Mouse (Mus musculus): ENCODE results near the gene Ethe1.

Ethe1 gene

DNA sequence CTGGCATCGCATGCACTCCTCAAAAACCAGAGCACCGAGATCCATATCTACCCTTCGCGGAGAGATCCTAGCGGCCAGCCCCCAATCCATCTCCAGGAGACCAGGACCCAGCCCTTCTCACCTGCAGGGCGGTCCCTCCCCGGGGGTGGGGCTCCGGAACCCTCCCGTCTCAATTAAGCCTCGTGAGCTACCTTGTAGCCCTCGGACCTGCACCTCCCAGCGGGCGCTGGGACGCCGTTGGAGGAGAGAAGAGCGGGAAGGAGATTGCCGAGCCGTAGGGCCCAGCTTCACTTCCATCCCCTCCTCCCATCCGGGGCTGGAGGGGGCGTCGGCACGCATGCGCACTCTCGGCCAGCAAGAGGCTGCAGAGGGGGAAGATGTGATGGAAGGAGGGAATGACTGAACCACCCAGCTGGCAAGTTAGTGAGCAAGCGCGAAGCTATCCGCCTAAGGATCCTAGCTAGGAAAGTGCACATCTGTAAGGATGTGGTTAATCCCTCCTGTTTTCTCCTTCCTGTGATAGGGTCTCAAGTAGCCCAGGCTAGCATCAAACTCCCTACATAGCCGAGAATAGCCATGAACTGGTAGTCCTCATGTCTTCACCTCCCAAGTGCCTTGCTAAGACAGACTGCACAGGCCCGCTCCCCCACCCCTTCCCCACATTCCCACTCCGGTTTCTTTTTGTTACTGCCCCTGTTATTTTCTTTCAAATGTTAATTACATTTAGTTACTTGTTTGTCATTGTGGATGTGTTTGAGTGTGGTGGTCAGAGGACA, at the start of gene Ethe1, which contains the start of gene Zfp575:
TSS of gene Ethe1 (plus strand) at position 214 of the 776 bp plus-strand sequence.
TSS of gene Zfp575 (minus strand) at position 312 of the 776 bp plus-strand sequence.
- peak; percentile 78 for DNase-seq

GRCm38 (mm10) chr7:24537591-24537990, 49.8 kb upstream of the Ethe1 start:
- no peak for DNase-seq

GRCm38 (mm10) chr7:24538154-24538553, 49.2 kb upstream of the Ethe1 start:
- no peak for DNase-seq

GRCm38 (mm10) chr7:24538701-24539100, 48.6 kb upstream of the Ethe1 start:
- DNase-seq = no peak

- DNase-seq = no peak
These were observed 47.7 kb upstream of the Ethe1 start for GRCm38 (mm10) chr7:24539686-24540085.

GRCm38 (mm10) chr7:24544506-24544905, 42.8 kb upstream of the Ethe1 start:
- DNase-seq = no peak

DNA sequence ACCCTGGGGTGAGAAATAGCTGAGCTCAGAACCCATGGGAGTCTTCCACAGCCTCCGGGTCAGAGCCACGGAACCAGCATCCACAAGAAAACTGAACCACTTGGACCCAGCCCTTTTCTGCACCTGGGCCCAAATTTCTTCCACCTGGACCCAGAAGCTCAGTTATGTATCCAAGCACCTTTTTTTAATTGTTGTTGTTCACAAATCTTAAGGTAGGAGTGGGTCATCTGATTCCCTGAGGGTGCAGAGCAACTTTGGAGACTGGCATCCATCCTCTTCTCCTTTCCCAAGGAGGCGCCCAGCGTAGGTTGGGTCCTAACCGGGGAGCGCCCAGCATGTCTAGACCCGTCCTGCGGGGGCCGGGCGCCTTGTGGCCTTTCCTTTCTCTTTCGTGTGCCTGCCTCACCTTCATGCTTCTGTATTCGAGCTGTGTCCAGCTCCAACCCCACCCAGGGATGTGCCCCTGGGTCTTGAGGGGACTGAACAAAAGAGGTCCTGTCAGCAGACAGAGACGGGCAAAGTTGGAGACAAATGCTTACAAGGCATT, 41.2 kb upstream of the Ethe1 start, which contains the start of the genes Pinlyp and Xrcc1:
TSS of gene Pinlyp (minus strand) at position 51 of the 547 bp plus-strand sequence.
TSS of gene Xrcc1 (plus strand) at position 222 of the 547 bp plus-strand sequence.
- DNase-seq = no peak

DNA sequence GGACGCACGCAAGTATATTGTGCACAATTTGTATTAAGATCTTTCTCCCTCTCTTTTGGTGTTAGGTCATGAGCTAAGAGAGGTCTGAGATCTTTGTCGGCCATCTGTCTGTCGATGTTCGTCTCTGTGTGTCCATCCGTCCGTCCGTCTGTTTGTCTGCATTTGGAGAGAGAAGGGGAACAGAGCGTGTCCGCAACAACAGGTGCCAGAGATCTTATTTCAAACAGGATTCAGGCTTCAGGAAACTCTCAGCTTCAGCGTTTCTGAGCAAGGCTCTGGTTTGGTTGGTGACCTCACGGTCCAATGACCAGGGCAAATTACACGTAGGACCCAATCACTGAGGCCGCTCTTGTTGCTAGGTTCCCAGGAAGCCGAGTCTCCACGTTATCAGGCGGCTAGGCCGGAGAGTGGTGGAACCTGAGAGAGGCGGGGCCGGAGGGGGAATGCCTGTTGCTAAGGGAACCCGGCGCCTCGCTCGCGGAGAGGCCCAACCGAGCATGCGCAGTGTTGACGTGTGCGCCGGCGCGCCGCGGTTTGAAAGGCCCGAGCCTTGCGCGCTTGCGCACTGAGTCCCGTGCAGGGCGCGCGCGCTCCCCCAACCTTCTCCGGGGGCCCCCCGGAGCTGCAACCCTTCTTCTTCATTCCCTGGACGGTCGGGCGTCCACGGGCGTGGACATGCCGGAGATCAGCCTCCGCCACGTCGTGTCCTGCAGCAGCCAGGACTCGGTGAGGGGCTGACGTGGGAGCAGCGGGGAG, 40.5 kb upstream of the Ethe1 start:
- DNase-seq = peak; percentile 100

DNA sequence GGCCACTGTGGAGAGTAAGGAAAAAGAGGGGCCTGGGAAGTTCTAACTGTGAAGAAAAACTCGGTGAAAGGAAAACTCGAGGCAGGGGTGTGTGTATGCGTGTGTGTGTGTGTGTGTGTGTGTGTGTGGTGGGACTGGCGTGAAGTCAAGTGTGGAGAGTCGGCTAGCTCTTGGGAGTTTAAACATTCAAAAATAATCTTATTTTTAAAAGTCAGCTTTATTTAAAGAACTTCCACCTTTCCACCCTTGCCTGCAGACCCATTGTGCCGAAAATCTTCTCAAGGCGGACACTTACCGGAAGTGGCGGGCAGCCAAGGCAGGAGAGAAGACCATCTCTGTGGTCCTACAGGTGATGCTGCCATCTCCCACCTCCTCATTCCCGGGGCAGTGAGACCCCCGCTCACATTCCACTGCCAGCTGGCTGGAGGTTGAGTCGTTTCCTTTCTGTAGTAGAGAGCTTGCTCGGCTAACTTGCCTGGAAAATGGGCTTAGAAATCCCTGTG, 39.8 kb upstream of the Ethe1 start:
- DNase-seq = no peak

DNA sequence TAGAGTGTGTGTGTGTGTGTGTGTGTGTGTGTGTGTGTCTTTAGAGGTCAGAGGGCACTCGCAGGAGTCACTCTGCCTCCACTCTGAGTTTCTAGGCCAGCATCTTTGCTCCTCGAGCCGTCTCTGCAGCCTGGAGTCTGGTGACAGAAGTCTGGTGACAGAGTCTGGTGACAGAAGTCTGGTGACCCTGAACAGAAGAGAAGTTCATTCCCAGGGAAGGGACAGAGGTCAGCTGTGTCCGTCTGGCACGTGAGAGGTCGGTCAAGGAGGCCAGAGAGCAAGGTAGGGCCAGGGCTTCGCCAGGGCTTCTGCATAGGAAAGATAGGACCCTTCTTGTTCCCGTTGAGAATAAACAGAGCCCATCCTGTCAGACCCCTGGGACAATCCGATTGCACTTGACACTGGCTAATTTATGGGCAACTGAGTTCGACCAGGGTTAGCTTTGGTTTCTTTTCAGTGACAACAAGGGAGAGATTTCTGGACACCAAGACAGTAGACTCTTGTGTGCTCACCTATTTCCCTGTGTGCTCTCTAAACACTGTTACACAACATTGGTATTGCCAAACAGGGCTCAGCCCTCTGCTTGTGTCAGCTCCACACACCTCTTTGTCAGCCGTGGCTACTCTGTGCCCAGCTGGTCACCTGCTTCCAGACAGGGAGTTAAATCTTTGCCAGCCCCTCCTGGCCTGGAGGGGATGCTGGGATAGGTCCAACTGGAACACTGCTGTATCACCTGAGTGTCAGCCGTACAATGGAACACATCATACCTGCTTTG, 35.2 kb upstream of the Ethe1 start:
- DNase-seq = no peak

- DNase-seq = no peak
These were observed 31.6 kb upstream of the Ethe1 start for GRCm38 (mm10) chr7:24555786-24556185.

GRCm38 (mm10) chr7:24561450-24561849, 25.9 kb upstream of the Ethe1 start:
- DNase-seq = no peak

DNA sequence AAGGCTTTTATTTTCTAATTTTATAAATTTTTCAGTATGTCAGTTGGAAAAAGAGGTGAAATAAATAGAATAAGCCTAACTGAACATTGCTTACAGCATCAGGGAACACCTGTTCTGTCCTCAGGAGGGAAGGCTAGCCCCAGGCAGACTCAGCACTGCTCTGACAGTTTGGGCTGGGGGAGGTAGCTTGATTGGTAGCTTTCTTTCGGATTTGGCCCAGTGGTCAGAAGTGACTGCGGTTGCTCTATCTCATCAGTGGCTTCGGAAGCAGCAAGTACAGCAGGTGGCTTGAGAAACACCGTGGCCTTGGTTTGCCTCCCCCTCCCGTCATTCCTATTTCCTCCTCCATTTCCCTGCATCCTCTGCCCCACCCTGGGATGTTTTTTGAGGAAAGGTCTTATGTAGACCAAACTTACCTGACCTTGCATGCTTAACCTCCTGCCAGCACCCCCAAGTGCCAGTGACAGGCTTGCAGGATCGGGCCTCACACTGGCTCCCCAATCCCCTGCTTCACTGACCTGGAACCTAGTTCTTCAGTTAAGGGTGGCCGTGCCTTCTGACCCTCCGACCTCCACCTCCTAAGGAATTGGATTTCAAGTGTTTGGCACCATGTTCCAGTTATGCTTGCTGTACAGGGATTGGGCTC, 24.0 kb upstream of the Ethe1 start:
- DNase-seq = no peak

DNA sequence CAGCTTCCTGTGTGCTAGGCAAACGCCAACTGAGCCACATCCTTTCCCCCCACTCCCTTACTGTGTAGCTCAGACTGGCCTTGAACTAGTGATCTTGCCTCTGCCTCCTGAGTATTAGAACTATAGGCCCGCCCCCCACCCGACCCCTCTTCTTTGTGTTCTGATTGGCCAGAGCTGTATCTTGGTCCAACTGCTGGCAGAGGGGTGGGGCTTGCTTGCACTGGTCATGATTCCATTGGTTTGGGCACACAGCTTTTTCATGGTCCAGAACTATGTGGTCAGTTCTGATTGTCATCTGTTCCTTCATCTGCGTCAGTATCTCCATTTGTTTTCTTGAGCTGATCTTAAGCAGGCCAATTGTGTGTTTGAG, 23.5 kb upstream of the Ethe1 start:
- no peak for DNase-seq

DNA sequence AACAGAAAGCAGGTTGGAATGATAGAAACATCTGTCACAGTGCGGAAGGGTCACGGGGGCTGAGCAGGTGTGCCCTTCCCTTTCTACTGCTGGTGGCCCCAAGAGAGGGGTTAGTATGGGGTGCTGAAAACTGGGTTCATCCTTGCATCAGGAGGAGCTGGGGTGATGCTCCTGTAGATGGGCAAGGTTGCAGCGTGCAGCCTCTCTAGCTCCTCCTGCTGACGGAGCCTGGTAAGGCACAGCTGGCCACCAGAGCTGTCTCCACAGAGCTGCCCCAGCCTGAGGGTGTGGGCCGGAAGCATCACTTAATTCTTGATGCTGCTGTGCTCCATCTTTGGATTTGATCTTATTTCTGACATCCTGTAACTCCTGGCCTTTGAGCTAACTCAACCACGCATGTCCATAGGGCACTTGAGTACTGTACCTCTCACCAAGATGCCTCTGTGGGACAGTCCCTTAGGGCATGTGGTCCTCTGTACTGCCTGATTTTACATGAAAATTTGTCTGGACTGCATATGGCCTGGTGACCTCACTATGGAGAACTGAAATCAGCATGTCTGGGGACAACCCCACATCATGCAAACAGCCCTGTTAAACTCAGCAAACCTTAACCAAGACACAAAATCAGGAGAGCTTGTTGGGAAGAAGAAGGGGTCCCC, 22.6 kb upstream of the Ethe1 start:
- peak; percentile 81 for DNase-seq

GRCm38 (mm10) chr7:24565627-24566026, 21.7 kb upstream of the Ethe1 start:
- no peak for DNase-seq

- no peak for DNase-seq
These were observed 21.1 kb upstream of the Ethe1 start for GRCm38 (mm10) chr7:24566206-24566605.

DNA sequence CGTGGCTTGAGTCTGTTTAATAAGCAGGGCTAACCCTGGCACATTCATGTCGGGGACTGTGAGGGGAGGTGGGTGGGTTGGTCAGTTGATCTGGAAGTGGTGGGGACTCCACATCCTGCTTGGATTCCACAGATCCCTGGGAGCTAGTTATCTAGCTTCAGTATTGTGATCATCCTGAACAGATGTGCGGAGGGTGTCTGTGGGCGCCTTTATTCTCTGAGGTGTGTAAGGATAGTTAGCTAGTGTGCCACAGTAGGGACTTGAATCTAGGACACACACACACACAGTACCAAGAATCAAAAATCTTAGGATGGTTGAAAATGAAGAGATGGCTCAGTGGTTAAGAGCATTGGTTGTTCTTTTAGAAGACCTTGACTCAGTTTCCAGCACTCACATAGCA, 18.8 kb upstream of the Ethe1 start:
- DNase-seq = no peak

- DNase-seq = no peak
These were observed 16.3 kb upstream of the Ethe1 start for GRCm38 (mm10) chr7:24571071-24571470.

GRCm38 (mm10) chr7:24572455-24572854, 14.9 kb upstream of the Ethe1 start:
- no peak for DNase-seq

DNA sequence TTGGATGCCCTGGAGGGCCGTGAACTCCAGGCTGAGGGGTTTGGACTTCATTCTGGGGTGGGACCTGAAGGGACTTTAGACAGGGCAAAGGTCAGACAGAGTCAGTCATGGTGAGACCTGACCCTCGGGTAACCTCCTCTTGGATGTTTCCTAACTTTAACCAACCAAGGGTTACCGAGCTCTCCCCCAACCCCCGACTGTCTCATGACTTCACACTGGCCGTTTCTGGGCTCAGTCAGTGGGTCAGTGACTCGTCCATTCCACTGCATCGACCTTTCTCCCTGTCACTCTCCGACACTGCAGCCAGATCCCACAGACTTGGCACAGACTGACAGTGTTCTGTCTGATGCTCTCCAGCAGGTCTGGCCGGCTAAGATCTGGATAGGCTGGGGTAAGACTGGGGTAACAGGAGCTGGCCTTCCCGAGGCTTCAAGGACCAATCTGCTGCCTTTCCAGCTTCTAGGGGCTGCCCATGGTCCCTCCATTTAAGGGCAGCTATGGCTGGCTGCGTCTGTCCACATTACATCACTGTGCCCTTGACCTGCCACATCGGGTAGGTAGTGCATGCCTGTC, 13.0 kb upstream of the Ethe1 start:
- peak; percentile 31 for DNase-seq

Measured in lung, postnatal 10 days (tissue).